Mouse (Mus musculus) ES-E14 (cell line): ENCODE measurements around the gene Sgms1.

ENCODE experiments used
- CHD2 ChIP-seq: IDR thresholded peaks from 2 replicates; pipeline ENCODE4 v1.6.1; 2014; ENCODE audit warnings: mild to moderate bottlenecking, low read depth, low read length, inconsistent platforms
- HCFC1 ChIP-seq: IDR thresholded peaks from 2 replicates; pipeline ENCODE4 v1.6.1; 2012; ENCODE audit warnings: low read length, inconsistent platforms, borderline replicate concordance; ENCODE audit not compliant: insufficient read depth
- MAFK ChIP-seq: IDR thresholded peaks from 2 replicates; pipeline ENCODE4 v1.6.1; 2014; ENCODE audit warnings: mild to moderate bottlenecking, low read depth, low read length, inconsistent platforms; ENCODE audit not compliant: insufficient read depth
- ZC3H11A ChIP-seq: IDR thresholded peaks from 2 replicates; pipeline ENCODE4 v1.6.1; 2012; ENCODE audit warnings: low read depth, mild to moderate bottlenecking, inconsistent platforms, low read length, borderline replicate concordance
- ZNF384 ChIP-seq: IDR thresholded peaks from 2 replicates; pipeline ENCODE4 v1.6.1; 2012; ENCODE audit warnings: low read depth, low read length, inconsistent platforms

DNA sequence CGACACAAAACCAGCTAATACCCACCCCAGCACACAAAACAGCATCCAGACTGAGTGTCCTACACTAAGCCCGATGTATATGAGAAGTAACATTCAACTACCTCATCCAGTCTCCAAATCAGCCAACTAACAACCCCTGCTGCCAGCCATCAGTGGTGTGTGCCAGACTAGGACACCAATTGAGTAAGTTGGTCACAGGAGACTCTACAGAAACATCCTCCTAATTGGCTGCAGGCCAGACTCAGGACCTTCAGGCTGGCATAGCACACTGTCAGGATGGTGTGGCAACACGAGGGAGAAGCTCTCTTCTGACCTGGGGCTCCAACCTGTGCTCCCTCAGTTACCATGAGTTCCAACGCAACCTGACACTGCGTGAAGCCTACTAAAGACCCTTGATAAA, 113.3 kb downstream of the Sgms1 start:
- TF ChIP-seq HCFC1 (no peak), ZC3H11A (no peak), CHD2 (no peak), MAFK (no peak), ZNF384 (no peak)
